Mouse (Mus musculus) MEL (cell line): ENCODE measurements around the gene Spata31d1d. TPM values are rescaled to one million over a fixed set of nuclear protein-coding genes. Genes with fewer than 3 reads are reported as not detected.
A peak's percentile ranks its signal among the peaks of the same experiment; 100 is the strongest.

Experiments used
- DNase-seq: peaks from one replicate; pipeline ENCODE4 v3.0.0; 2011; ENCODE audit warnings: low read depth, low spot score
- H3K27ac ChIP-seq: 2 replicates; pipeline ENCODE4 v1.5.1; 2012; ENCODE audit warnings: low read depth, mild to moderate bottlenecking, control low read depth, low read length, moderate library complexity; ENCODE audit not compliant: control insufficient read depth
- H3K27me3 ChIP-seq, 2 experiments: fragments of 150-350 bp in 1 of 2; sonication (generic) in 1 of 2; 2 replicates each; pipeline ENCODE4 v1.6.1; 2012; ENCODE audit warnings: low read length in 2 of 2, mild to moderate bottlenecking in 2 of 2, improper control_type of control experiment in 1 of 2, moderate library complexity in 1 of 2; ENCODE audit not compliant: insufficient read depth in 2 of 2, control insufficient read depth in 1 of 2
- H3K36me3 ChIP-seq, 2 experiments: 2 replicates each; pipeline ENCODE4 v1.6.1; 2012 to 2014; ENCODE audit warnings: low read length in 2 of 2, improper control_type of control experiment in 1 of 2, inconsistent platforms in 1 of 2, mild to moderate bottlenecking in 1 of 2; ENCODE audit not compliant: insufficient read depth in 2 of 2, control insufficient read depth in 1 of 2
- H3K4me1 ChIP-seq, 2 experiments: fragments of 150-350 bp in 1 of 2; sonication (generic) in 1 of 2; 2 replicates each; pipeline ENCODE4 v1.6.1; 2012; ENCODE audit warnings: low read length in 2 of 2, improper control_type of control experiment in 1 of 2, mild to moderate bottlenecking in 1 of 2; ENCODE audit not compliant: insufficient read depth in 2 of 2, control insufficient read depth in 1 of 2
- H3K4me3 ChIP-seq, 2 experiments: fragments of 150-350 bp in 1 of 2; sonication (generic) in 1 of 2; 2 replicates each; pipeline ENCODE4 v1.5.1; 2012; ENCODE audit warnings: low read depth in 2 of 2, low read length in 2 of 2, mild to moderate bottlenecking in 2 of 2, moderate library complexity in 2 of 2, control low read depth in 1 of 2, improper control_type of control experiment in 1 of 2; ENCODE audit not compliant: control insufficient read depth in 1 of 2, insufficient read depth in 1 of 2
- H3K79me2 ChIP-seq: 2 replicates; pipeline ENCODE4 v1.6.1; 2012; ENCODE audit warnings: mild to moderate bottlenecking, low read length, moderate library complexity; ENCODE audit not compliant: control insufficient read depth, poor library complexity, insufficient read depth
- H3K9ac ChIP-seq: 2 replicates; pipeline ENCODE4 v1.6.1; 2012; ENCODE audit warnings: low read depth, mild to moderate bottlenecking, control low read depth, low read length, moderate library complexity; ENCODE audit not compliant: control insufficient read depth, poor library complexity, severe bottlenecking
- H3K9me3 ChIP-seq: fragments of 150-350 bp; sonication (generic); replicated peaks from 2 replicates; pipeline ENCODE4 v1.6.1; 2012; ENCODE audit warnings: mild to moderate bottlenecking, low read length, improper control_type of control experiment, moderate library complexity; ENCODE audit not compliant: insufficient read depth
- BHLHE40 ChIP-seq: IDR thresholded peaks from 2 replicates; pipeline ENCODE4 v1.6.1; 2012; ENCODE audit warnings: low read depth, mild to moderate bottlenecking, inconsistent platforms, low read length, improper control_type of control experiment, borderline replicate concordance
- CHD1 ChIP-seq: IDR thresholded peaks from 2 replicates; pipeline ENCODE4 v1.6.1; 2012; ENCODE audit warnings: low read depth, mild to moderate bottlenecking, inconsistent platforms, low read length, improper control_type of control experiment
- CTCF ChIP-seq, 3 experiments: IDR thresholded peaks in 2 of 3; conservative IDR thresholded peaks in 1 of 3; 2 replicates each; pipeline ENCODE4 v1.5.1; 2011 to 2012; ENCODE audit warnings: low read length in 3 of 3, low read depth in 2 of 3, mild to moderate bottlenecking in 2 of 3, improper control_type of control experiment in 1 of 3, inconsistent platforms in 1 of 3, mixed read lengths in 1 of 3, moderate library complexity in 1 of 3; ENCODE audit not compliant: control insufficient read depth in 1 of 3, insufficient read depth in 1 of 3, poor library complexity in 1 of 3, severe bottlenecking in 1 of 3
- E2F4 ChIP-seq: IDR thresholded peaks from 2 replicates; pipeline ENCODE4 v1.6.1; 2011; ENCODE audit warnings: low read depth, low read length, improper control_type of control experiment, borderline replicate concordance
- ELF1 ChIP-seq: IDR thresholded peaks from 2 replicates; pipeline ENCODE4 v1.6.1; 2014; ENCODE audit warnings: low read depth, mild to moderate bottlenecking, inconsistent platforms, low read length, improper control_type of control experiment, moderate library complexity
- EP300 ChIP-seq, 2 experiments: IDR thresholded peaks; 2 replicates each; pipeline ENCODE4 v1.6.1; 2011; ENCODE audit warnings: improper control_type of control experiment in 2 of 2, low read length in 2 of 2, low read depth in 1 of 2, mild to moderate bottlenecking in 1 of 2
- ETS1 ChIP-seq: IDR thresholded peaks from 2 replicates; pipeline ENCODE4 v1.6.1; 2012; ENCODE audit warnings: low read depth, mild to moderate bottlenecking, inconsistent platforms, low read length, improper control_type of control experiment, moderate library complexity
- GATA1 ChIP-seq: IDR thresholded peaks from 2 replicates; pipeline ENCODE4 v1.6.1; 2011; ENCODE audit warnings: low read depth, low read length, improper control_type of control experiment
- HCFC1 ChIP-seq: IDR thresholded peaks from 2 replicates; pipeline ENCODE4 v1.6.1; 2012; ENCODE audit warnings: low read depth, mild to moderate bottlenecking, inconsistent platforms, low read length, improper control_type of control experiment, moderate library complexity
- JUND ChIP-seq: IDR thresholded peaks from 2 replicates; pipeline ENCODE4 v1.6.1; 2011; ENCODE audit warnings: low read depth, mild to moderate bottlenecking, improper control_type of control experiment, low read length
- MAFK ChIP-seq: IDR thresholded peaks from 2 replicates; pipeline ENCODE4 v1.6.1; 2011; ENCODE audit warnings: low read depth, mild to moderate bottlenecking, low read length, improper control_type of control experiment, borderline replicate concordance
- MAX ChIP-seq: IDR thresholded peaks from 2 replicates; pipeline ENCODE4 v1.6.1; 2011; ENCODE audit warnings: low read length, improper control_type of control experiment
- MAZ ChIP-seq: IDR thresholded peaks from 2 replicates; pipeline ENCODE4 v1.6.1; 2012; ENCODE audit warnings: low read depth, mild to moderate bottlenecking, inconsistent platforms, low read length, improper control_type of control experiment
- MEF2A ChIP-seq: IDR thresholded peaks from 2 replicates; pipeline ENCODE4 v1.6.1; 2014; ENCODE audit warnings: low read depth, mild to moderate bottlenecking, inconsistent platforms, low read length, improper control_type of control experiment; ENCODE audit not compliant: poor library complexity, insufficient replicate concordance, severe bottlenecking; ENCODE audit errors: extremely low read depth
- MXI1 ChIP-seq: IDR thresholded peaks from 2 replicates; pipeline ENCODE4 v1.6.1; 2011; ENCODE audit warnings: mild to moderate bottlenecking, low read depth, low read length, improper control_type of control experiment
- MYC ChIP-seq: IDR thresholded peaks from 2 replicates; pipeline ENCODE4 v1.6.1; 2011; ENCODE audit warnings: low read depth, mild to moderate bottlenecking, low read length, improper control_type of control experiment, moderate library complexity
- NELFE ChIP-seq: IDR thresholded peaks from 2 replicates; pipeline ENCODE4 v1.6.1; 2011; ENCODE audit warnings: low read depth, low read length, improper control_type of control experiment
- POLR2A ChIP-seq, 2 experiments: IDR thresholded peaks; 2 replicates each; pipeline ENCODE4 v1.6.1; 2011 to 2012; ENCODE audit warnings: low read length in 2 of 2, mild to moderate bottlenecking in 2 of 2, control low read depth in 1 of 2, improper control_type of control experiment in 1 of 2, low read depth in 1 of 2, moderate library complexity in 1 of 2; ENCODE audit not compliant: control insufficient read depth in 1 of 2, insufficient read depth in 1 of 2, poor library complexity in 1 of 2
- POLR2AphosphoS5 ChIP-seq: IDR thresholded peaks from 2 replicates; pipeline ENCODE4 v1.6.1; 2012; ENCODE audit warnings: low read depth, borderline replicate concordance, mild to moderate bottlenecking, inconsistent platforms, low read length, moderate library complexity, mixed read lengths
- RCOR1 ChIP-seq: IDR thresholded peaks from 2 replicates; pipeline ENCODE4 v1.6.1; 2012; ENCODE audit warnings: low read depth, mild to moderate bottlenecking, inconsistent platforms, low read length, improper control_type of control experiment
- SIN3A ChIP-seq: IDR thresholded peaks from 2 replicates; pipeline ENCODE4 v1.6.1; 2012; ENCODE audit warnings: low read length, improper control_type of control experiment, inconsistent platforms
- SMC3 ChIP-seq: IDR thresholded peaks from 2 replicates; pipeline ENCODE4 v1.6.1; 2011; ENCODE audit warnings: low read depth, low read length, improper control_type of control experiment
- TAL1 ChIP-seq: IDR thresholded peaks from 2 replicates; pipeline ENCODE4 v1.6.1; 2012; ENCODE audit warnings: mild to moderate bottlenecking, inconsistent platforms, low read length, moderate library complexity, mixed read lengths
- TBP ChIP-seq: IDR thresholded peaks from 2 replicates; pipeline ENCODE4 v1.8.0; 2011; ENCODE audit warnings: low read depth, low read length, improper control_type of control experiment
- TCF12 ChIP-seq: IDR thresholded peaks from 2 replicates; pipeline ENCODE4 v1.6.1; 2014; ENCODE audit warnings: low read depth, mild to moderate bottlenecking, inconsistent platforms, low read length, improper control_type of control experiment, moderate library complexity
- USF1 ChIP-seq: IDR thresholded peaks from 2 replicates; pipeline ENCODE4 v1.6.1; 2014; ENCODE audit warnings: low read depth, mild to moderate bottlenecking, inconsistent platforms, low read length, improper control_type of control experiment, moderate library complexity
- ZKSCAN1 ChIP-seq: IDR thresholded peaks from 2 replicates; pipeline ENCODE4 v1.6.1; 2012; ENCODE audit warnings: low read depth, mild to moderate bottlenecking, inconsistent platforms, low read length, improper control_type of control experiment, moderate library complexity
- ZNF384 ChIP-seq: IDR thresholded peaks from 2 replicates; pipeline ENCODE4 v1.6.1; 2012; ENCODE audit warnings: low read depth, mild to moderate bottlenecking, inconsistent platforms, low read length, improper control_type of control experiment
- polyA plus RNA-seq, 2 experiments: library from polyadenylated mRNA; stranded (reverse) in 1 of 2; unstranded in 1 of 2; fragments of >175 nt in 1 of 2; fragments of >200 nt in 1 of 2; gene quantifications; 2 replicates each; pipeline versions ENCODE4 v1.2.1 to v1.2.4; 2012; ENCODE audit warnings: low replicate concordance in 2 of 2, low read depth in 1 of 2; ENCODE audit not compliant: insufficient read length in 2 of 2, insufficient read depth in 1 of 2, missing spikeins in 1 of 2
- total RNA-seq: library from RNA; depleted of rRNA; stranded (reverse); fragments of 300-350 nt; gene quantifications from 2 replicates; pipeline ENCODE4 v1.2.3, GENCODE M21; 2012

Gene Spata31d1d
- total and polyA plus RNA-seq, 3 experiments: not detected

- H3K36me3 ChIP-seq: peaks cover 10 to 34% of the 10 kb centered on the region in 2 experiments
- peaks cover 38% of the 10 kb centered on the region for H3K79me2 ChIP-seq
- H3K27me3 ChIP-seq: no peaks in the 10 kb centered on the region
- peak; percentile 75 for DNase-seq
- H3K9me3 ChIP-seq: no peaks in the 10 kb centered on the region
- H3K27ac ChIP-seq: peak overlapping the region; percentile 100
- H3K4me3 ChIP-seq: peak overlapping the region; percentile 72 to 82
- TF ChIP-seq ZKSCAN1: no peak
- TF ChIP-seq MEF2A: no peak
- no peak for TF ChIP-seq TBP
- TF ChIP-seq RCOR1: no peak; the same call in 1 of the 2 replicates
- no peak for TF ChIP-seq POLR2A (IDR thresholded peaks at IDR 0.05; ENCODE audit: control insufficient read depth in 1 of 2, insufficient read depth in 1 of 2, low read depth in 1 of 2, low read length in 2 of 2, poor library complexity in 1 of 2)
- TF ChIP-seq TCF12: peak; percentile 40; the same call in 1 of the 2 replicates
- TF ChIP-seq POLR2AphosphoS5: no peak
- 0 out of 2 replicates have a peak, but pooled peaks have one; percentile 1 for TF ChIP-seq USF1
- no peak for TF ChIP-seq SIN3A
- no peak for TF ChIP-seq HCFC1
- TF ChIP-seq CTCF (IDR thresholded peaks at IDR 0.05 in 2 of 3, conservative IDR thresholded peaks at IDR 0.05 in 1 of 3; ENCODE audit: control insufficient read depth in 1 of 3, insufficient read depth in 1 of 3, low read depth in 2 of 3, low read length in 3 of 3, poor library complexity in 1 of 3, severe bottlenecking in 1 of 3): no peak
- no peak for TF ChIP-seq JUND
- TF ChIP-seq MYC: 0 out of 2 replicates have a peak, but pooled peaks have one; percentile 54
- peak; percentile 80 for TF ChIP-seq GATA1
- TF ChIP-seq TAL1: no peak
- peak; percentile 26 to 42; a peak in 2 of 4 replicates for TF ChIP-seq EP300 (IDR thresholded peaks at IDR 0.05; ENCODE audit: low read depth in 1 of 2, low read length in 2 of 2)
- TF ChIP-seq BHLHE40: peak; percentile 87
- TF ChIP-seq NELFE: no peak; the same call in 1 of the 2 replicates
- TF ChIP-seq MAZ: no peak
- no peak for TF ChIP-seq SMC3
- TF ChIP-seq ZNF384: peak; percentile 82
- no peak for TF ChIP-seq ELF1
- no peak for TF ChIP-seq MAFK
- peak; percentile 93 for TF ChIP-seq CHD1
- peak; percentile 77 for TF ChIP-seq MXI1
- peak; percentile 59; the same call in 1 of the 2 replicates for TF ChIP-seq MAX
- TF ChIP-seq E2F4: no peak
- no peak for TF ChIP-seq ETS1
- H3K4me1 ChIP-seq: peaks cover 17 to 26% of the 10 kb centered on the region in 2 experiments; a peak in 3 of 4 replicates
- H3K9ac ChIP-seq: peak overlapping the region; percentile 90
Observed at GRCm38 (mm10) chr13:59770847-59771246, 39.3 kb upstream of the Spata31d1d start.
